Mouse (Mus musculus): ENCODE results near the gene Ctbs. TPM values are rescaled to one million over a fixed set of nuclear protein-coding genes. Genes with fewer than 3 reads are reported as not detected.
"Not testable (repeated sequence)": the region's sequence is repeated elsewhere in the genome, so short reads cannot be mapped to it uniquely, and the experiment has no call there.

Ctbs gene
- total RNA-seq, 2 experiments from 2014 or later: 9.0 to 9.1 TPM

GRCm38 (mm10) chr3:146417873-146418272, 31.7 kb upstream of the Ctbs start:
- Histone ChIP-seq H3K27ac (no peak overlapping the region; the same call in 1 of the 2 replicates), H3K4me3 (no peak overlapping the region)
- no peak for TF ChIP-seq CTCF (conservative IDR thresholded peaks at IDR 0.05)
- DNase-seq (ENCODE audit: low spot score in 2 of 2): no peak

- H3K27ac ChIP-seq: peak overlapping the region; percentile 62
- no peak for DNase-seq (ENCODE audit: low spot score in 2 of 2)
- no peak for TF ChIP-seq CTCF (conservative IDR thresholded peaks at IDR 0.05)
Measured at GRCm38 (mm10) chr3:146418901-146419300, 30.7 kb upstream of the Ctbs start.

GRCm38 (mm10) chr3:146419534-146419933, 30.1 kb upstream of the Ctbs start:
- no peak for DNase-seq (ENCODE audit: low spot score in 2 of 2)
- TF ChIP-seq CTCF (conservative IDR thresholded peaks at IDR 0.05): no peak
- Histone ChIP-seq H3K27ac (peak overlapping the region; percentile 62), H3K4me3 (peak overlapping the region; percentile 1; the same call in 1 of the 2 replicates)

More at GRCm38 (mm10) chr3:146418901-146419300, 30.7 kb upstream of the Ctbs start:
- no peak overlapping the region for H3K4me3 ChIP-seq

GRCm38 (mm10) chr3:146419992-146420537, 29.5 kb upstream of the Ctbs start:
- no peak for DNase-seq (ENCODE audit: low spot score in 2 of 2)
- Histone ChIP-seq H3K4me3 (no peak overlapping the region; the same call in 1 of the 2 replicates), H3K27ac (peak overlapping the region; percentile 62)
- no peak for TF ChIP-seq CTCF (conservative IDR thresholded peaks at IDR 0.05)

GRCm38 (mm10) chr3:146421787-146422186, 27.8 kb upstream of the Ctbs start:
- Histone ChIP-seq H3K4me3 (no peak overlapping the region), H3K27ac (no peak overlapping the region)
- no peak for DNase-seq (ENCODE audit: low spot score in 2 of 2)
- no peak for TF ChIP-seq CTCF (conservative IDR thresholded peaks at IDR 0.05)

GRCm38 (mm10) chr3:146423710-146424109, 25.9 kb upstream of the Ctbs start:
- no peak for DNase-seq (ENCODE audit: low spot score in 2 of 2)
- Histone ChIP-seq H3K4me3 (no peak overlapping the region), H3K27ac (no peak overlapping the region; the same call in 1 of the 2 replicates)
- peak; percentile 66 for TF ChIP-seq CTCF (conservative IDR thresholded peaks at IDR 0.05)

GRCm38 (mm10) chr3:146424306-146424900, 25.2 kb upstream of the Ctbs start:
- H3K27ac ChIP-seq: no peak overlapping the region
- H3K4me3 ChIP-seq: no peak overlapping the region
- no peak for TF ChIP-seq CTCF (conservative IDR thresholded peaks at IDR 0.05)
- DNase-seq (ENCODE audit: low spot score in 2 of 2): no peak

GRCm38 (mm10) chr3:146425902-146426301, 23.7 kb upstream of the Ctbs start:
- DNase-seq (ENCODE audit: low spot score in 2 of 2): no peak
- Histone ChIP-seq H3K27ac (no peak overlapping the region), H3K4me3 (no peak overlapping the region)
- TF ChIP-seq CTCF (conservative IDR thresholded peaks at IDR 0.05): no peak

GRCm38 (mm10) chr3:146426489-146426888, 23.1 kb upstream of the Ctbs start:
- no peak for TF ChIP-seq CTCF (conservative IDR thresholded peaks at IDR 0.05)
- no peak overlapping the region for H3K4me3 ChIP-seq
- no peak overlapping the region for H3K27ac ChIP-seq
- no peak for DNase-seq (ENCODE audit: low spot score in 2 of 2)

GRCm38 (mm10) chr3:146433063-146433462, 16.5 kb upstream of the Ctbs start:
- H3K27ac ChIP-seq; H3K4me3 ChIP-seq; DNase-seq (ENCODE audit: low spot score in 2 of 2): not testable (repeated sequence)

GRCm38 (mm10) chr3:146433681-146434350, 15.8 kb upstream of the Ctbs start:
- no peak overlapping the region for H3K27ac ChIP-seq
- H3K4me3 ChIP-seq: no peak overlapping the region
- no peak for DNase-seq (ENCODE audit: low spot score in 2 of 2)
- TF ChIP-seq CTCF (conservative IDR thresholded peaks at IDR 0.05): no peak

- H3K27ac ChIP-seq: no peak overlapping the region
- no peak for DNase-seq (ENCODE audit: low spot score in 2 of 2)
- no peak overlapping the region for H3K4me3 ChIP-seq
- TF ChIP-seq CTCF (conservative IDR thresholded peaks at IDR 0.05): no peak
Measured at GRCm38 (mm10) chr3:146434686-146435085, 14.9 kb upstream of the Ctbs start.

- Histone ChIP-seq H3K27ac (no peak overlapping the region), H3K4me3 (no peak overlapping the region)
- DNase-seq (ENCODE audit: low spot score in 2 of 2): no peak
- TF ChIP-seq CTCF (conservative IDR thresholded peaks at IDR 0.05): no peak
Measured at GRCm38 (mm10) chr3:146435533-146435932, 14.1 kb upstream of the Ctbs start.

- no peak overlapping the region for H3K4me3 ChIP-seq
- no peak overlapping the region for H3K27ac ChIP-seq
- no peak for TF ChIP-seq CTCF (conservative IDR thresholded peaks at IDR 0.05)
- no peak for DNase-seq (ENCODE audit: low spot score in 2 of 2)
Measured at GRCm38 (mm10) chr3:146436114-146436513, 13.5 kb upstream of the Ctbs start.

Data from layer of hippocampus, adult 2 months (tissue).